Mouse (Mus musculus) left cerebral cortex, postnatal 14 days (tissue): ENCODE data around the gene Capzb. TPM values are rescaled to one million over a fixed set of nuclear protein-coding genes. Genes with fewer than 3 reads are reported as not detected.
A peak's percentile ranks its signal among the peaks of the same experiment; 100 is the strongest.

ENCODE experiments used
- DNase-seq, 2 experiments: peaks; one replicate each; pipeline ENCODE4 v3.0.0; 2021 to 2022; ENCODE audit warnings: low spot score in 2 of 2, mixed read lengths in 1 of 2
- intact Hi-C: fragments of 180-260 bp; cut with DNase I; formaldehyde crosslinking; loops from one replicate; pipeline ENCODE4 v1.15.1; 2025
- total RNA-seq, 2 experiments: library from RNA; stranded (reverse); gene quantifications; 2 replicates each; pipeline ENCODE4 v1.2.3; 2021

Capzb gene
- total RNA-seq, 2 experiments from 2014 or later, result 394 to 398 TPM

- no peak for DNase-seq
- intact Hi-C loops, result no loop called here
These were observed 37.8 kb downstream of the Capzb start for GRCm38 (mm10) chr4:139230376-139231120.

GRCm38 (mm10) chr4:139231163-139231562 is 38.5 kb downstream of the Capzb start:
- DNase-seq, result no peak
- intact Hi-C loops, result no loop called here

- intact Hi-C loops, result no loop called here
- peak; percentile 64 to 65 for DNase-seq
These were observed 39.9 kb downstream of the Capzb start for GRCm38 (mm10) chr4:139232479-139233145.

- DNase-seq, result no peak
- intact Hi-C loops, result no loop called here
These were observed 40.4 kb downstream of the Capzb start for GRCm38 (mm10) chr4:139233146-139233495.

- intact Hi-C loops, result no loop called here
- no peak for DNase-seq
These were observed 41.1 kb downstream of the Capzb start for GRCm38 (mm10) chr4:139233755-139234254.

- DNase-seq, result no peak
- intact Hi-C loops, result no loop called here
These were observed 41.6 kb downstream of the Capzb start for GRCm38 (mm10) chr4:139234261-139234660.

GRCm38 (mm10) chr4:139235556-139235955 is 42.9 kb downstream of the Capzb start:
- DNase-seq, result no peak
- intact Hi-C loops, result no loop called here

- peak in 1 of 2 experiments; percentile 20 for DNase-seq
- intact Hi-C loops, result no loop called here
These were observed 45.9 kb downstream of the Capzb start for GRCm38 (mm10) chr4:139238612-139239011.

GRCm38 (mm10) chr4:139240334-139240733 is 47.6 kb downstream of the Capzb start:
- intact Hi-C loops, result no loop called here
- no peak for DNase-seq

- intact Hi-C loops, result no loop called here
- DNase-seq, result no peak
These were observed 49.2 kb downstream of the Capzb start for GRCm38 (mm10) chr4:139241678-139242606.

GRCm38 (mm10) chr4:139242607-139242955 is 49.9 kb downstream of the Capzb start:
- intact Hi-C loops, result no loop called here
- DNase-seq, result peak; percentile 30 to 32

- intact Hi-C loops, result no loop called here
- DNase-seq, result no peak
These were observed 51.5 kb downstream of the Capzb start for GRCm38 (mm10) chr4:139244176-139244575.

GRCm38 (mm10) chr4:139244766-139245165 is 52.1 kb downstream of the Capzb start:
- DNase-seq, result no peak
- intact Hi-C loops, result no loop called here

- DNase-seq, result no peak
- intact Hi-C loops, result no loop called here
These were observed 52.8 kb downstream of the Capzb start for GRCm38 (mm10) chr4:139245534-139245933.

- intact Hi-C loops, result no loop called here
- DNase-seq, result no peak
These were observed 53.6 kb downstream of the Capzb start for GRCm38 (mm10) chr4:139246130-139246877.

GRCm38 (mm10) chr4:139247966-139248365 is 55.3 kb downstream of the Capzb start:
- DNase-seq, result no peak
- intact Hi-C loops, result no loop called here

- intact Hi-C loops, result no loop called here
- no peak for DNase-seq
These were observed 56.0 kb downstream of the Capzb start for GRCm38 (mm10) chr4:139248736-139249135.

GRCm38 (mm10) chr4:139250043-139250442 is 57.3 kb downstream of the Capzb start:
- intact Hi-C loops, result loop anchor here (10.0 kb wide), 1 partner anchor 155 kb away; the partner anchor contains the start of gene Nbl1

GRCm38 (mm10) chr4:139250886-139251285 is 58.2 kb downstream of the Capzb start:
- intact Hi-C loops, result loop anchor here (10.0 kb wide), 1 partner anchor 156 kb away; the partner anchor contains the start of gene Nbl1
- DNase-seq, result no peak

More at GRCm38 (mm10) chr4:139250043-139250442, 57.3 kb downstream of the Capzb start:
- DNase-seq, result no peak
